9 mouse cellular contexts compared by ENCODE assay signal in genomic region chr14:27349828-27350729, GRCm38 (mm10).
DNase-seq lines count a peak whose midpoint lies in the region; ATAC-seq and TF ChIP-seq lines count a peak whose summit lies in the region.
"Had no signal": no experiment of that assay in that cellular context is flagged by ENCODE, and none has a peak within 500 bp of the region (broad histone marks: within the 10 kb centered on the region; RNA-seq: fewer than 3 reads in every experiment).

No protein-coding gene starts in this region.

- H3K36me3 ChIP-seq in lung, embryonic 15.5 days: no peaks in the 10 kb centered on the region
- no peaks in the 10 kb centered on the region for H3K36me3 ChIP-seq in heart, embryonic 15.5 days
- H3K36me3 ChIP-seq in liver, embryonic 16.5 days (ENCODE audit: control insufficient read depth, insufficient read depth): no peaks in the 10 kb centered on the region
- H3K36me3 ChIP-seq in hindbrain, postnatal 0 days (ENCODE audit: insufficient read depth, low read length): no peaks in the 10 kb centered on the region

- WGBS in lung, embryonic 15.5 days: 69% methylated on average over 17 of the region's 17 CpGs
- 43% methylated on average over 17 of the region's 17 CpGs for WGBS in heart, embryonic 15.5 days
- WGBS in liver, embryonic 16.5 days (ENCODE audit: insufficient replicate concordance): 38% methylated on average over 17 of the region's 17 CpGs
- 87% methylated on average over 17 of the region's 17 CpGs for WGBS in hindbrain, postnatal 0 days

- H3K9ac ChIP-seq in lung, embryonic 15.5 days: no peak overlapping the region
- H3K9ac ChIP-seq in heart, embryonic 15.5 days: no peak overlapping the region
- H3K9ac ChIP-seq in liver, embryonic 16.5 days (ENCODE audit: low read depth, low read length): no peak overlapping the region
- no peak overlapping the region for H3K9ac ChIP-seq in hindbrain, postnatal 0 days (replicated peaks; ENCODE audit: low read length)

- peak; percentile 52 for DNase-seq in adrenal gland, adult 2 months
- DNase-seq in adrenal gland, postnatal 25 days: no peak
- no peak for DNase-seq in lung, postnatal 4 days
- no peak for DNase-seq in hindbrain, postnatal 0 days (ENCODE audit: low spot score)
- DNase-seq in cerebellum, adult 9-10 months: no peak

- no peaks in the 10 kb centered on the region for H3K9me3 ChIP-seq in lung, embryonic 15.5 days
- H3K9me3 ChIP-seq in heart, embryonic 15.5 days (replicated peaks): no peaks in the 10 kb centered on the region
- no peaks in the 10 kb centered on the region for H3K9me3 ChIP-seq in liver, embryonic 16.5 days (replicated peaks; ENCODE audit: control insufficient read depth, low read length)
- no peaks in the 10 kb centered on the region for H3K9me3 ChIP-seq in hindbrain, postnatal 0 days (ENCODE audit: low read length)

- H3K27me3 ChIP-seq in lung, embryonic 15.5 days: no peaks in the 10 kb centered on the region
- H3K27me3 ChIP-seq in heart, embryonic 15.5 days: no peaks in the 10 kb centered on the region
- no peaks in the 10 kb centered on the region for H3K27me3 ChIP-seq in liver, embryonic 16.5 days (ENCODE audit: control insufficient read depth, insufficient read depth, low read depth, low read length)
- no peaks in the 10 kb centered on the region for H3K27me3 ChIP-seq in hindbrain, postnatal 0 days (ENCODE audit: insufficient read depth, low read length)

- H3K4me2 ChIP-seq in lung, embryonic 15.5 days: no peak overlapping the region
- H3K4me2 ChIP-seq in heart, embryonic 15.5 days: no peak overlapping the region
- peak overlapping the region; percentile 18; the same call in 1 of the 2 replicates for H3K4me2 ChIP-seq in liver, embryonic 16.5 days (ENCODE audit: low read depth, low read length)
- H3K4me2 ChIP-seq in hindbrain, postnatal 0 days (ENCODE audit: low read depth, low read length): no peak overlapping the region

- peak overlapping the region; percentile 92 for H3K27ac ChIP-seq in lung, embryonic 15.5 days
- peak overlapping the region; percentile 90 for H3K27ac ChIP-seq in heart, embryonic 15.5 days
- H3K27ac ChIP-seq in liver, embryonic 16.5 days (ENCODE audit: low read length): peak overlapping the region; percentile 68
- no peak overlapping the region for H3K27ac ChIP-seq in hindbrain, postnatal 0 days

- no peak overlapping the region for H3K4me3 ChIP-seq in lung, embryonic 15.5 days
- H3K4me3 ChIP-seq in heart, embryonic 15.5 days: no peak overlapping the region
- H3K4me3 ChIP-seq in liver, embryonic 16.5 days (ENCODE audit: low read depth, low read length): no peak overlapping the region
- H3K4me3 ChIP-seq in hindbrain, postnatal 0 days (ENCODE audit: low read length): no peak overlapping the region
- H3K4me3 ChIP-seq: erythroblast, embryonic 14.5 days had no signal

- peaks cover 32% of the 10 kb centered on the region for H3K4me1 ChIP-seq in lung, embryonic 15.5 days
- H3K4me1 ChIP-seq in heart, embryonic 15.5 days (replicated peaks): peaks cover 52% of the 10 kb centered on the region
- peaks cover 48% of the 10 kb centered on the region for H3K4me1 ChIP-seq in liver, embryonic 16.5 days (ENCODE audit: control insufficient read depth, low read depth, low read length)
- no peaks in the 10 kb centered on the region for H3K4me1 ChIP-seq in hindbrain, postnatal 0 days (ENCODE audit: insufficient read depth, low read length)

- ATAC-seq in lung, embryonic 15.5 days (ENCODE audit: borderline replicate concordance, extremely low read depth, low FRiP score, low TSS enrichment): no peak
- no peak; the same call in 1 of the 2 replicates for ATAC-seq in heart, embryonic 15.5 days (replicated peaks; ENCODE audit: insufficient number of reproducible peaks, insufficient read depth, low FRiP score, low read depth)
- peak; percentile 86 for ATAC-seq in liver, embryonic 16.5 days (ENCODE audit: low read depth)
- ATAC-seq in hindbrain, postnatal 0 days: no peak

- TF ChIP-seq CTCF in hindbrain, postnatal 0 days (IDR thresholded peaks at IDR 0.05; ENCODE audit: low read depth): no peak
